Mouse (Mus musculus) lung, embryonic 15.5 days (tissue): ENCODE results near the gene Epb41l1. TPM values are rescaled to one million over a fixed set of nuclear protein-coding genes. Genes with fewer than 3 reads are reported as not detected.
A peak's percentile ranks its signal among the peaks of the same experiment; 100 is the strongest.
"Not testable (repeated sequence)": the region's sequence is repeated elsewhere in the genome, so short reads cannot be mapped to it uniquely, and the experiment has no call there.

ENCODE experiments used
- ATAC-seq: fragments of 200-750 bp; cut with Nextera tagmentation; 2 replicates; pipeline ENCODE4 v1.8.0; 2017; ENCODE audit warnings: moderate number of reproducible peaks, borderline replicate concordance; ENCODE audit not compliant: low FRiP score, low TSS enrichment; ENCODE audit errors: extremely low read depth
- H3K27ac ChIP-seq: fragments of 300-500 bp; sonication (generic); 2 replicates; pipeline ENCODE4 v1.5.1; 2015; ENCODE audit warnings: moderate library complexity, mild to moderate bottlenecking, inconsistent platforms
- H3K27me3 ChIP-seq: fragments of 300-500 bp; sonication (generic); 2 replicates; pipeline ENCODE4 v1.6.1; 2015; ENCODE audit warnings: inconsistent platforms
- H3K36me3 ChIP-seq: fragments of 300-500 bp; sonication (generic); 2 replicates; pipeline ENCODE4 v1.6.1; 2015; ENCODE audit warnings: inconsistent platforms
- H3K4me1 ChIP-seq: fragments of 300-500 bp; sonication (generic); 2 replicates; pipeline ENCODE4 v1.6.1; 2015; ENCODE audit warnings: inconsistent platforms
- H3K4me2 ChIP-seq: fragments of 300-500 bp; sonication (generic); 2 replicates; pipeline ENCODE4 v1.6.1; 2015; ENCODE audit warnings: inconsistent platforms, mild to moderate bottlenecking, moderate library complexity
- H3K4me3 ChIP-seq: fragments of 300-500 bp; sonication (generic); 2 replicates; pipeline ENCODE4 v1.5.1; 2015; ENCODE audit warnings: mild to moderate bottlenecking, inconsistent platforms
- H3K9ac ChIP-seq: fragments of 300-500 bp; sonication (generic); 2 replicates; pipeline ENCODE4 v1.6.1; 2015; ENCODE audit warnings: inconsistent platforms
- H3K9me3 ChIP-seq: fragments of 300-500 bp; sonication (generic); 2 replicates; pipeline ENCODE4 v1.6.1; 2016; ENCODE audit warnings: inconsistent platforms
- WGBS: fragments of 180-500 bp; shearing (Covaris S2); methylation state at CpG from one replicate; pipeline ENCODE4 v1.1.7; 2015; 5-methylcytosine and 5-hydroxymethylcytosine counted together
- polyA plus RNA-seq: library from polyadenylated mRNA; unstranded; fragments of >200 nt; fragmentation: Nextera tagmentation; extraction: Ambion mirVana; gene quantifications from 2 replicates; pipeline ENCODE4 v1.2.1, GENCODE M21; 2015

Epb41l1 gene
- polyA plus RNA-seq, 1 experiment from 2014 or later: 2.8 TPM

GRCm38 (mm10) chr2:156402036-156402435 lies 18.7 kb upstream of the Epb41l1 start:
- H3K9me3 ChIP-seq: no peaks in the 10 kb centered on the region
- no peak overlapping the region for H3K27ac ChIP-seq
- H3K4me1 ChIP-seq: peaks cover 4% of the 10 kb centered on the region; the same call in 1 of the 2 replicates
- H3K27me3 ChIP-seq: no peaks in the 10 kb centered on the region
- no peak for ATAC-seq
- no peak overlapping the region for H3K4me2 ChIP-seq
- H3K4me3 ChIP-seq: no peak overlapping the region
- H3K36me3 ChIP-seq: no peaks in the 10 kb centered on the region
- H3K9ac ChIP-seq: no peak overlapping the region
- WGBS: 83% methylated on average over 3 of the region's 3 CpGs

- WGBS: 11% methylated on average over 3 of the region's 3 CpGs
- Histone ChIP-seq H3K4me2 (no peak overlapping the region), H3K4me3 (no peak overlapping the region), H3K9me3 (no peaks in the 10 kb centered on the region), H3K27ac (peak overlapping the region; percentile 50; the same call in 1 of the 2 replicates), H3K36me3 (no peaks in the 10 kb centered on the region), H3K4me1 (peaks cover 3% of the 10 kb centered on the region), H3K27me3 (no peaks in the 10 kb centered on the region), H3K9ac (no peak overlapping the region)
- peak; percentile 23; the same call in 1 of the 2 replicates for ATAC-seq
These were observed 13.7 kb upstream of the Epb41l1 start for GRCm38 (mm10) chr2:156406987-156407386.

GRCm38 (mm10) chr2:156408168-156408567 lies 12.5 kb upstream of the Epb41l1 start:
- Histone ChIP-seq H3K27me3 (no peaks in the 10 kb centered on the region), H3K27ac (no peak overlapping the region), H3K36me3 (no peaks in the 10 kb centered on the region), H3K9ac (no peak overlapping the region), H3K4me1 (peaks cover 3% of the 10 kb centered on the region), H3K4me2 (no peak overlapping the region), H3K9me3 (no peaks in the 10 kb centered on the region), H3K4me3 (no peak overlapping the region)
- 34% methylated on average over 8 of the region's 8 CpGs for WGBS
- no peak for ATAC-seq

GRCm38 (mm10) chr2:156411348-156411747 lies 9.4 kb upstream of the Epb41l1 start:
- H3K4me1 ChIP-seq, H3K4me2 ChIP-seq, H3K4me3 ChIP-seq, H3K27ac ChIP-seq, H3K27me3 ChIP-seq, H3K36me3 ChIP-seq, H3K9me3 ChIP-seq, ATAC-seq, H3K9ac ChIP-seq: not testable (repeated sequence)
- 75% methylated on average over 7 of the region's 7 CpGs for WGBS

DNA sequence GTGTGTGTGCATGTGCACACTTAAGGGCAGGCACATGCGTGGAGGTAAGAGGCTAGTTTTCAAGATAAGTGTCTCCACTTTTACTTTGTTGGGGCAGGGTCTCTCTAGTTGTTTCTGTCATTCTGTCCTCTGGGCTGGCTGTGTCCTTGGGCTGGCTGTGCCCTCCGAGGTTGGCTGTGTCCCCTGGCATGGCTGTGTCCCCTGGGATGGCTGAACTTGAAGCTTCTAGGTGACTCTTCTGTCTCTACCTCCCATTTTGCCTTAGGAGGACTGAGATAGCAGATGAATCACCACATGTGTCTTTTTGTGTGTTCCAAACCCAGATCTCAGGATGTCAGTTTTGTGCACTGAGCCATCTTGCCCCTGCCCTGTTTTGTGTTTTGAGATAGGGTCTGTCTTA lies 5.7 kb upstream of the Epb41l1 start:
- H3K36me3 ChIP-seq: no peaks in the 10 kb centered on the region
- H3K4me3 ChIP-seq: no peak overlapping the region
- H3K4me1 ChIP-seq: no peaks in the 10 kb centered on the region
- no peaks in the 10 kb centered on the region for H3K9me3 ChIP-seq
- peaks cover 13% of the 10 kb centered on the region for H3K27me3 ChIP-seq
- no peak overlapping the region for H3K4me2 ChIP-seq
- no peak overlapping the region for H3K9ac ChIP-seq
- WGBS: 62% methylated on average over 2 of the region's 2 CpGs
- H3K27ac ChIP-seq: no peak overlapping the region
- ATAC-seq: no peak

- H3K27ac ChIP-seq: no peak overlapping the region
- no peaks in the 10 kb centered on the region for H3K36me3 ChIP-seq
- H3K9me3 ChIP-seq: no peaks in the 10 kb centered on the region
- no peak overlapping the region for H3K9ac ChIP-seq
- 67% methylated on average over 5 of the region's 5 CpGs for WGBS
- peaks cover 20% of the 10 kb centered on the region for H3K27me3 ChIP-seq
- H3K4me1 ChIP-seq: peaks cover 5% of the 10 kb centered on the region; the same call in 1 of the 2 replicates
- no peak overlapping the region for H3K4me3 ChIP-seq
- ATAC-seq: no peak
- H3K4me2 ChIP-seq: no peak overlapping the region
These were observed 5.0 kb upstream of the Epb41l1 start for GRCm38 (mm10) chr2:156415674-156416073.

- 42% methylated on average over 1 of the region's 1 CpGs for WGBS
- Histone ChIP-seq H3K9me3 (no peaks in the 10 kb centered on the region), H3K9ac (no peak overlapping the region), H3K27ac (no peak overlapping the region), H3K4me3 (no peak overlapping the region), H3K4me2 (no peak overlapping the region), H3K36me3 (no peaks in the 10 kb centered on the region), H3K27me3 (peaks cover 34% of the 10 kb centered on the region), H3K4me1 (peaks cover 19% of the 10 kb centered on the region)
- no peak for ATAC-seq
These were observed 3.5 kb upstream of the Epb41l1 start for GRCm38 (mm10) chr2:156417194-156417593.

DNA sequence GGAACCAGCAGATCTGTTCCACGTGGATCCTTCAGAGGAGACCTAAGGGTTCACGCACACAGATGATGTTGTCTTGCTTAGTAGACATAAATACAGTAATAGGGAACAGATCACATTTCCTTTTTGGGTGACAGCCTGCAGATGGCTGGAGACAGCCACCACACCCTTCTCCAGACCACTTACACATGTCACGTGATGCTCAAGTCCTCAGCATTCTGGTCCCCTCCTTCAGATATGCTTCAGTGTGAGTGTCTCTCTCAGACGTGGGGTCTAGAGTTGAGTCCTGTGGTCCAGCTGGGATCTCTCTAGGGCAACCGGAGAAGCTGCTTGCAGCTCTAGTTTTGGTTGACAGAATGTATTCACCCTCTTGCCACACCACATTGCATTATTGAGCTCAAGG lies 2.2 kb upstream of the Epb41l1 start:
- Histone ChIP-seq H3K36me3 (no peaks in the 10 kb centered on the region), H3K27me3 (peaks cover 46% of the 10 kb centered on the region), H3K4me2 (no peak overlapping the region), H3K4me3 (no peak overlapping the region), H3K4me1 (peaks cover 25% of the 10 kb centered on the region), H3K27ac (no peak overlapping the region), H3K9ac (no peak overlapping the region), H3K9me3 (no peaks in the 10 kb centered on the region)
- WGBS: 69% methylated on average over 5 of the region's 5 CpGs
- ATAC-seq: no peak

GRCm38 (mm10) chr2:156420327-156420693 lies 399 bp upstream of the Epb41l1 start:
- 0 out of 2 replicates have a peak, but pooled peaks have one; percentile 15 for ATAC-seq
- H3K4me3 ChIP-seq: peak overlapping the region; percentile 59
- H3K4me2 ChIP-seq: peak overlapping the region; percentile 94
- WGBS: 20% methylated on average over 14 of the region's 14 CpGs
- no peaks in the 10 kb centered on the region for H3K36me3 ChIP-seq
- H3K9ac ChIP-seq: peak overlapping the region; percentile 63
- H3K4me1 ChIP-seq: peaks cover 28% of the 10 kb centered on the region
- H3K27me3 ChIP-seq: peaks cover 55% of the 10 kb centered on the region
- no peaks in the 10 kb centered on the region for H3K9me3 ChIP-seq
- H3K27ac ChIP-seq: 0 out of 2 replicates have a peak overlapping the region, but pooled peaks have one; percentile 13

DNA sequence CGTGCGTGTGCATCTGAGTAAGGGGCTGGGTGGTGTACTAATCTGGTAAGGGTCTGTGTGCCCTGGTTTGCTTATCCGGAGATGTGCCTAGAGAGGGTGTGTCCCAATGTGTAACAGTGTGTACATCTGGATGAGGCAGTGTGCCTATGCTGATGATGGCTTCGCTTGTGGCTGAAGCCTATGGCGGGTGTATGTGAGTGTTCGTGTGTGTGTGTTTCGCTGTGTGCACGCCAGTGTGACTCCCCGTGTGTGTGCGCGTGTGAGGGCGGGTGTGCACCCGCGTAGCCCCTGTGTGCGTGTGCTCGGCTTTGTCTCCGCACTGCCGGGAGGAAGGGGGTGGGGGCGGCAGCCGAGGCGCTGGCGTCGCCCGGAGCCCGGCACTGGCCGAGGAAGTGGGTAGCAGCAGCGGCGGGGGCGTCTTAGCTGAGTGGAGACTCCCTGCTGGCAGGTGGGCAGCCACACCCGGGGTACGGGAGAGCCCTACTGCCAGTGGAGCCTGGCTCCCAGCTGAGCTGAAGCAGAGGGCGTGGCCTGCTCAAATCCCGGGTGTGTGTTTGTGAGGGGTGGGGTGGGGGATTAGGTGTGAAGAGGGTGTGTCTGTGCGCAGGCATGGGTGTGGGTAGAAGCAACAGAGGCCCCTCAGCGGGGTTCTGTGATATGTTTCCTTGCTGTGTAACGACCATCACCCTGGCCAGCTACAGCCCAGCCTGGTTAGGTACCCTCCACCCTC lies 837 bp downstream of the Epb41l1 start:
- peak overlapping the region; percentile 94 for H3K4me2 ChIP-seq
- H3K4me3 ChIP-seq: peak overlapping the region; percentile 59
- peak overlapping the region; percentile 63 for H3K9ac ChIP-seq
- H3K9me3 ChIP-seq: no peaks in the 10 kb centered on the region
- peaks cover 55% of the 10 kb centered on the region for H3K27me3 ChIP-seq
- WGBS: under 1% methylated on average over 36 of the region's 36 CpGs
- ATAC-seq: peak; percentile 71; the same call in 1 of the 2 replicates
- H3K4me1 ChIP-seq: peaks cover 30% of the 10 kb centered on the region
- H3K36me3 ChIP-seq: no peaks in the 10 kb centered on the region
- H3K27ac ChIP-seq: peak overlapping the region; percentile 13; the same call in 1 of the 2 replicates

- Histone ChIP-seq H3K27ac (peak overlapping the region; percentile 24; the same call in 1 of the 2 replicates), H3K36me3 (no peaks in the 10 kb centered on the region), H3K4me2 (peak overlapping the region; percentile 94), H3K9ac (no peak overlapping the region), H3K27me3 (peaks cover 55% of the 10 kb centered on the region), H3K9me3 (no peaks in the 10 kb centered on the region), H3K4me3 (peak overlapping the region; percentile 12; the same call in 1 of the 2 replicates), H3K4me1 (peaks cover 30% of the 10 kb centered on the region)
- 3% methylated on average over 8 of the region's 8 CpGs for WGBS
- no peak for ATAC-seq
These were observed 1.9 kb downstream of the Epb41l1 start for GRCm38 (mm10) chr2:156422631-156423030.

- Histone ChIP-seq H3K4me2 (no peak overlapping the region), H3K36me3 (no peaks in the 10 kb centered on the region), H3K9me3 (no peaks in the 10 kb centered on the region), H3K27me3 (peaks cover 55% of the 10 kb centered on the region), H3K27ac (no peak overlapping the region), H3K4me3 (no peak overlapping the region), H3K4me1 (peaks cover 30% of the 10 kb centered on the region), H3K9ac (no peak overlapping the region)
- 66% methylated on average over 4 of the region's 4 CpGs for WGBS
- ATAC-seq: no peak
These were observed 3.0 kb downstream of the Epb41l1 start for GRCm38 (mm10) chr2:156423672-156424071.
